Mouse (Mus musculus) 416B (cell line): Measurements from ENCODE around the gene D230025D16Rik.

Source experiments
- DNase-seq: peaks from one replicate; pipeline ENCODE4 v3.0.0; 2011; ENCODE audit warnings: low read depth

D230025D16Rik gene

DNA sequence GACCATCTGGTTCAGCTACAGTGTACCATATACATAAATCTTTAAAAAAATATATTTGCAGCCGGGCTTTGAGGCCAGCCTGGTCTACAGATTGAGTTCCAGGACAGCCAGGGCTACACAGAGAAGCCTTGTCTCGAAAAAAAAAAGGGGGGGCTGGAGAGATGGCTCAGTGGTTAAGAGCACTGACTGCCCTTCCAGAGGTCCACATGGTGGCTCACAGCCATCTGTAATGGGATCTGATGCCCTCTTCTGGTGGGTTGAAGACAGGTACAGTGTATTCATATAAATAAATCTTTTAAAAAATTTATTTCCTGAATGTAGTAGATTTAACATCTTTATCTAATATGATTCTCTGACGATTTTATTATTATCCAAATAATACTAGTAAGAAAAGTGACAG lies 66.9 kb downstream of the D230025D16Rik start:
- DNase-seq = peak; percentile 49

- DNase-seq = no peak
These were observed 67.5 kb downstream of the D230025D16Rik start for GRCm38 (mm10) chr8:105292471-105292870.

GRCm38 (mm10) chr8:105293405-105293804 lies 68.5 kb downstream of the D230025D16Rik start:
- no peak for DNase-seq

GRCm38 (mm10) chr8:105294776-105295175 lies 69.8 kb downstream of the D230025D16Rik start:
- no peak for DNase-seq

- DNase-seq = no peak
These were observed 70.3 kb downstream of the D230025D16Rik start for GRCm38 (mm10) chr8:105295256-105295655.

- DNase-seq = peak; percentile 65
These were observed 71.1 kb downstream of the D230025D16Rik start, which contains the start of gene Exoc3l for GRCm38 (mm10) chr8:105295895-105296573. TSS of gene Exoc3l (minus strand) at chr8:105296101.

GRCm38 (mm10) chr8:105297511-105298192 lies 72.7 kb downstream of the D230025D16Rik start, which contains the start of gene E2f4:
TSS of gene E2f4 (plus strand) at chr8:105297663.
- peak; percentile 91 for DNase-seq

- DNase-seq = peak; percentile 30
These were observed 73.7 kb downstream of the D230025D16Rik start for GRCm38 (mm10) chr8:105298351-105299252.

DNA sequence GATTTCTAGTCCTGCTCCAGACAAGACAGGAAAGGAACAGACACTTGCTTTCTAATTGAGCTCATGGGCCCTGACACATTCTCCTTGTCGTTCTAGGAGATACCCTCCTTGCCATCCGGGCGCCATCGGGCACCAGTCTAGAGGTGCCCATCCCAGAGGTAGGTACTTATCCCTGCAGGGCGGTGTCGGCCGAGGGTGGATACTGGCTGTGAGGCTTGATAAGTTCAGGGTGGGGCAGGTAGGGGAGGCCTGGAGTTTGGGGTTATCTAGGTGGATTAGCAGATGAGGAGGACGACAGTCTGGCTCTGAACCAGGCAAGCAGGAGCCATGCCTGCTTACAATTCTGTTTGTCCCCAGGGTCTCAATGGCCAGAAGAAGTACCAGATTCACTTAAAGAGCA lies 75.0 kb downstream of the D230025D16Rik start:
- no peak for DNase-seq
